Mouse (Mus musculus): ENCODE measurements at regions not wholly inside any gene's neighbourhood (a gene's known extent, or its start where the extent isn't known, plus 50 kb on each side); places are given as distances from the start of the nearest gene placed in this dataset.

DNA sequence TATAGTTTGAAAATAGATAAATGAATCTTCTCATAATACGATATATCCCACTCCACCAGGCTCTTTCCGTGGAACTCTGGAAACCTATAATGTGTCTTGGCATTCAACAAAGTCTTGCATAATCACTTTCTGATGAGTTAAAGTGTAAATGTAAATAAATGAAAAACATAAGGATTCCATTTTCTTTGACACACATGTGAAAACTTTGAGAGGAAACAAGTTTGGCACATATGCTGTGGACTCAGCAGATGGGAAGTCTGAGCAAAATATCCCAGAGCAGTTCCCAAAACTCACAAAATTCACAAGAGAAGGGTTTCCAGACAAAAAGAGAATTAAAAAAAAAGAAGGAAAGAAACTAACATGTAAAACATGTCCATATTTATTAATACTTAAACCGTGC, 645.3 kb upstream of the Adamts5 start:
- DNase-seq (ENCODE audit: low read depth, low spot score): no peak

DNA sequence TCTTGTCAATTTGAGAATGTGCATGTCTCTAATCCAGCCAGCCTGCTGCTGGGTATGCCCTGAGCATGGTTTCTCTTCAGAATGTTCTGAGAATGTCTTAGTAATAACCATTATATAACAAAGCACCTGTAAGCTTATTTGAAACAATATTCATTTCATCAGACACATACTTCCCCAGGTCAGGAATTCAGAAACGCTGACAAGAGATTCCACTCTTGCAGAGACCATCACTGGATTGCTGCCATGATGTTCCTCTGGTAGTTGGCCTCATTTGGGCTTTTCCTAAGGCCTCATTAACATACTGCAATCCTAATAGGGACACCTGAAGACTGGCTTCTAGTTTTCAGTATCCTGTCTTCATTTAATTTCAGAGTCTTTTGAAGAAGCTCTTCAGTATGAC, 642.5 kb upstream of the Adamts5 start:
- DNase-seq (ENCODE audit: low read depth, low spot score): no peak

DNA sequence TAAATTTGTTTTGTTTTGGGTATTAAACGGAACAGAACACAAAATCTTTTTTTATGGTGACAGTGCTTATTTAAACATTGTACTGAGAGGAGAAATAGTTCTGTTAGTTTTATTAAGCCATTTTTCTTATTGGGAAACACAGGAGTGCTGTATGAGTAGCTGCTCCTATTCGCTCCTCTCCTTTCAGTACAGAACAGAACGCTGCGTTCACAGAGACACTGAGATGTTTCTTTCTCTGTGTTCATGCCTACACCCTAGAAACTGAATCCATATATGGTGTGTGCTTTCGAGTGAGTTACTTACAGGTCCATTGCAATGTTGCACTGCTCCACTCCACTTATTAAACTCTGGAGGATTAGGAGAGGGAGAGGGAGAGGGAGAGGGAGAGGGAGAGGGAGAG, 634.9 kb upstream of the Adamts5 start:
- no peak for DNase-seq (ENCODE audit: low read depth, low spot score)

DNA sequence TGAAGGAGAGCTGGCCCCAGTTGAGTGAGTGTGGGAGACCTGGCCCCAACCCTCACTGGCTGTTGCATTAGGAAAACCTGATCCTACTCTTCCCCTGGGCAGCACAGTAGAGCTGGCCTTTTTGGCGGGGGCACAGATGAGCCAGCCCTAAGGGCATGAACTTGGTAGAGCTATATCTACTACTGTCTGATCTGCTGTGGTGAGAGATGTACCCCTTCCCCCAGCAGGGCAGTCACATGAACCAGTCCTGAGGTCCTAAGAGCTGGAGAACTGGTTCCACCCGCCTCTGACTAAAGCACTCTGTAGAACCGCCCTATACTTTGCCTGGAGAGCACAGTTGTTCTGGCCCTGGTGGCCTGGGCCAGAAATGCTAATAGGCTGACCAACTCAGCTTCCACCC, 622.5 kb upstream of the Adamts5 start:
- DNase-seq (ENCODE audit: low read depth, low spot score): no peak

DNA sequence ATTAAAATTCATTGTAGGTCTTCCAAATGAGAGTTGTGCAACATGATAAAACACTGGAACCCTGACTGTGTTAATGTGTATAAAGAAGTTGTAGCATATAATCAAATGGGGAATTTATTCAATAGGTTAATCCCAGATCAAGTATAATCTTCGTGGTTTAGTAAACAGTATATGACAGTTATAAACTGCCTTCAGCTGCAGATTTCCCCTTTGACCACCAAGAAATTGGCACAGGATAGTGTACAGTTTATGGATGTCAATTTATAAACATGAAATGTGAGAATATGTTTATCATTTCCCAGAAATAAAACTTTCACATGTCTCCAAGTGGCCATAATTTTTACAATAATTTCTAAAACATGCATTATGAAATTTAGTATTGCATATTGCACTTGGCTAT, 615.3 kb upstream of the Adamts5 start:
- no peak for DNase-seq (ENCODE audit: low read depth, low spot score)

DNA sequence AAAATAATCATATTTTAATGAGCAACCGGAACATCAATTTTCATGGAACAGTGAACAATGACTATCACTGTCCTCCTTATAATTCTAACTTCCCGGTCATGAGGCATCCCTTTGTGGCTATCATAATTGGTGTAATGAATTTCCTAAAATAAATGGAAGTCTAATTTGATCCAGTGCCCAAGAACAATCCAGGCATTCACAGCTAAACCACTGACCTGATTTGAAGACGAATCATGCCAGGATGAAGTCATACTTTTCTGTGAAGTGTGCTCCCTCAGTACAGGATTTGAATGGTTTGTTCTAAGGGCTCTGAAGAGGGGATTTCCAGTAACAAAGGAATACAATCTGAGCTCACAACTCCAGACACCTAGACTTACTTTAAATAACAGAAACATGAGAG, 614.5 kb upstream of the Adamts5 start:
- DNase-seq (ENCODE audit: low read depth, low spot score): peak; percentile 20

DNA sequence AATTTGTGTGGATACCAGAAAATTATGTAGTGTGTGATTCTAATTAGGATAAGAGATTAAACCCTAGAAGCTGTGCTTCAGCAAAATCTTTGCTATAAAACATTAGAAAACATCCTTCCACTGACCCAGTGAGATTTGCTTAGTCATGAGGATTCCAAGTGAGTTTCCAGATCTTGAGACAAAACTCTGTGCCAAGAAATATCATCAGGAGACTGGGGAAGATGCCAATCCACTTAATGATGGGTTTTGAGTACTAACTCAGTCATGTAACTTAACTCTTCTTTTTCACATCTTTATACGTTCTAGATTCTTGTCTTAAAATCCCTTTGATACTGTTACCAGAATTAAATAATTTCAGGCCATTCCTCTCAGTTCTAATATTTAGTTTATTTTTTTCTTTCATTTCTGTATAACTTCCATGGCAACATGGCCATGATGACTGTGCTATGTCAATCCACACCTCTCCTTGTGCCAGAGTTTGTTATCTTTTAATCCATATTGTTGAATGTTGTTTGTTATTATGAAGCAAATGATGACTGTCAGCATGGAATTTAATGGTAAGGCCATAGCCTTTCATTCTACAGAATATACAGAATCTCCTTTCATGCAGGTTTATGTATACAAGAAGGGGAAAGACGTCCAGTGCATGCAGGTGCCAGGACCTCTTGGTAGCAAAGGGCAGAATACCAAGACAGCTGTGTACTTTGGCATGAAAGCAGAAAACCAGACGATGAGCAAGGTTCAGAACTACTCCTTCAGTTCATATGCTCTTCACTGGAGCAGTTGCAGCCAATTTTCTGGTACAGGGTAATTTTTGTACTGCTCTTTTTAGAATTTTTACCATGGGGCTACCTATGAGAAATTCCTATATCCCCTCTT, 599.7 kb upstream of the Adamts5 start:
- DNase-seq (ENCODE audit: low read depth, low spot score): no peak

DNA sequence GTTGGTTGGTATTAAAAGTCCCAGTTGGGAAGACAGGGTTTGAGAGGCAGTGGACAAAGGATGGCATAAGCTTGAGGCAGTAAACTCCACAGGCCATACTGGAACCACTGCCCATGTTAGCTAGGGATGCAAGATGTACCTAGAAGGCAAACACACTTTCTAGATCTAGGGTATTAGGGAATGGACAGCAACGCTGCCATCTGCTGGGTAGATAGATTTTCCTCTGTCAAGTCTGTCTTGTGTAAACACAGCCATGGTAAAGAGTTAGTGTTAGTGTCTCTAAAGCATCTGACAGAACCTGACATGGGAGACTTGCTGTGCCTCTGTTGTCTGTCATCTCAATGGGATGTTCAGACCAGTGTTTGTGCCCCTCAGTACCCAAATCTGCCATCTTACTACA, 573.5 kb upstream of the Adamts5 start:
- no peak for DNase-seq (ENCODE audit: low read depth, low spot score)

DNA sequence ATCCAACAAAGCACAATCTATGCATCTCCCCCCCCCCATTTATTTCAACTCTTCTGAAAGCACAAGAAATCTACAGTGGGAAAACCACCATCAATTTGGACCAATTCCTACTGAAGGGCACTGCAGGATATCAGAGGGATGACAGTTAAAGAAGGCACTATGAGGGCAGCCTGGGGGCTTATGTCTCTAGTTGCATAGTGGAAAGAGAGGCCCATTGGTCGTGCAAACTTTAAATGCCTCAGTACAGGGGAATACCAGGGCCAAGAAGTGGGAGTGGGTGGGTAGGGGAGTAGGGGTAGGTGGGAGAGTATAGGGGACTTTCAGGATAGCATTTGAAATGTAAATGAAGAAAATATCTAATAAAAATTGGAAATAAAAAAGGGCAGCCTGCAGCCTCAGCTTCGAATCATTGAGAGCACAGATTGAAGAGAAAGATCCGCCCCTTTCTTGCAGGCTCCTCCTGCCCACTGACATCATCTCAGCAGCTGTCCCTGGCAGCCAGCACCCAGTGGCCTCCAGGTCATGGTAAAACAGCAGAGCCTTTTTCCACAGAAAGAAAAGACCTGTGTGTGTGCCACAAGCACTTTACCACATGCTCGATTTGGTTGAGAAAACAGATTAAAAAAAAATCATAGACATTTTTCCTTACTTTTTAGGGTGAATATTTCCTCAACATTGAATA, 571.6 kb upstream of the Adamts5 start:
- no peak for DNase-seq (ENCODE audit: low read depth, low spot score)

DNA sequence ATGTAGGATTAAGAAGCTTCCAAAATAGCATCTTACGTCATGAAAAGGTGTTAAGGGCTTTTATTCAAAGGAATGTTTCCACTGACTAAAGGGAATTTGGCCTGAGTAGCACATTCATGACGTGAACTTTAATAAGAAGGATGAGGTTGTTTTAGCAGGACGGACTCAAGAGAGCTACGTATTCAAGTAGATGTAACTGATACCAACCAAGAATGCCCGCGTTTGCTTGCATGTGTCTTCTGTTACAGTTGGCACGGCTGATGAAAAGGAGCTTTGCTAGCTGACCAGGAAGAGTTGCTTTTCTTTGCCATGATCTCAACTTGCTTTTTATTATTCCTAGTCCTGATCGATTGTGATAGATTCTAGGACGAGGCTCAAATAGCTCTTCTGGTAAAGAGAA, 559.4 kb upstream of the Adamts5 start:
- no peak for DNase-seq (ENCODE audit: low read depth, low spot score)

DNA sequence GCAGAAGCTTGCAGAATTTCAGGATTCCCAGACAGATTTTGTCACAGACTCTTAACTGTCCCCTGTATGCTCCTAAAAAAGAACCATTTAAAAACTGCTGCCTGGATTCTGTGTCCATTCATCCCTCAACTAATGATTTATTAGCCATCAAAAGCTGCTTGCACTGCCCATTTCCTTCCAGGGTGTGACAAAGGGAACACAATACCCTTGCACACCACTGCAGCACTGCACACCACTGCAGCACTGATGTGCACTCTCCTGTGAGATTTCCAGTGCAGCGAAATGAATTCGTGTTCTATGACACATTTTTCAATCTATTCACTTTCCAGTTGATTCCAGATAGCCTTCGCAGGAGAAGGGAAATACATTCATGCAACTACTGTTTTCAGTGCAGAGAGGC, 555.0 kb upstream of the Adamts5 start:
- no peak for DNase-seq (ENCODE audit: low read depth, low spot score)

DNA sequence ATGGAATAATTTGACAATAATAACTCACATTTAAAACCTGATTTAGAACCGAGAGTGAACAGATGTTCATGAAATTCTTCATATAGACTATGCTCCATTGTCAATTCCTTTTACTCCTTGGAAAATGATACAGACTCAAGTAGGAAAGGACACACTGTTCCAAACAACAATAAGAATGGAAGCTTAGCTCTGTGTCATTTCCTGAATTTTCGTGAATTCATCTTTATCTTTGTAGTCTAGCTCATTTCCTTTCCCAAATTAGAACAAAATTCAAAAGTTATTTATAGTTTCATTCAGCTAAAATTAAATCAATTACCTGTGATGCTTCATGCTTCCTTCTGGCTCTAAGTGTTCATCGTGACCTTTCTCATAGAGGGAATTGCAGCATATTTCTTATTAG, 553.2 kb upstream of the Adamts5 start:
- no peak for DNase-seq (ENCODE audit: low read depth, low spot score)

DNA sequence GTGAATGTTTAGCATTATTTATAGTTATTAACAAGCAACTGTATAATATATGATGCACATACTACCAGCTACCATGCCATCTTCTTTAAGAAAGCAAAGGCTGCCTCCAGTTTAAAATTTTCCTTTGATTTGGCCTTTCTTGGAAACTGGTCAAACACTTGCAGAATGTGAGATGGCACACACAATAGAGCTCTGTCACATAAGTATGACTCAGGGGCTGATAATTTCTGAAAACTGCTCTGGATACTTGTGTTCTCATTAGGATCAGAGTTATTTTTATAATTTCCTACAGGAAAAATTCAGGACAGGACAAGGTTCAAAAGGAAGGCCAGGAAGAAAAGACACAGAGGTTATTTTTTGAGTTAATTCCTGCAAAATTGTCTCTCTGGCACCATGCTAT, 552.4 kb upstream of the Adamts5 start:
- no peak for DNase-seq (ENCODE audit: low read depth, low spot score)

DNA sequence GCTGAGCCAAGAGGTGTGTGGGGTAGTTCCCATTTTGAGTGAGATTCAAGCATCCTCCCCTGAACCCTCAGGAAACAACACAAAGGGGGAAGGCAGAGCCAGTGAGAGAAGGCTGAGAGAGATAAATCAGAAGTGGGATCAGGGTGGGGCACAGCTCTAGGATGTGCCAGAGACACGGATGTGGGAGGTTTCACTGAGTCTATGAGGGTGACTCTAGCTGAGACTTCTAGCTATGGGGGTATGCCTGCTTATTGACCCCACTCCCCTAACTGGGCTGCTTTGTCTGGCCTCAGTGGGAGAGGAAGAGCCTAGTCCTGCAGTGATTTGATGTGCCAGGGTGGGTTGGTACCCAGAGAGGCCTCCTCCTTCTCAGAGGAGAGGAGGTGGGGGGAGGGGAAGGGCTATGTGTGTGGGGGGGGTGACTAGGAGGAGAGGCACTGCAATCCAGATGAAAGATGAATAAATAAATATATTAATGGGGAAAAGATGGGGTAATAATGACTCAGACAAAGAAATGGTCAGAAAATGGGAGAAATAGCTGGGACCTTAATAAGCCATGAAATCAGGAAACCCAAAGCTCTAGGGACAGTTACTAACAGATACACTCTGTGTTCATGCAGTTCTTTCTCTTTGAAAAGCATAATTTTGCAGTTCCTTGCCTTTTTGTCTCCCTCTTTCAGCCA, 547.0 kb upstream of the Adamts5 start:
- DNase-seq (ENCODE audit: low read depth, low spot score): no peak

DNA sequence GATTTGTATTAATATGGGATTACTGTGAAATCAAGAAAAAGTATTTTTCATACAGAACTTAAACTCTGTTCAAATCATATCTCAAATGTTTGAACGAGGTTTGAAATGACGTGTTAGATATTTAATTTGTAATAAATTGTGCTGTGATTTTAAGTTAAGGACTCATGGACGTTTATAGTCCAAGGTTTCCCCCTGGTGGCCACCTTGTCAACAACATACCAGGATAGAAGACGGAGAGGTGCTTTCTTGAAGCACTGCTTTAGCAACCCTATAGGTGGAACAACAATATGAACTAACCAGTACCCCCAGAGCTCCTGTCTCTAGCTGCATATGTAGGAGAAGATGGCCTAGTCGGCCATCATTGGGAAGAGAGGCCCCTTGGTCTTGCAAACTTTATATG, 517.8 kb upstream of the Adamts5 start:
- peak; percentile 29 for DNase-seq (ENCODE audit: low read depth, low spot score)

DNA sequence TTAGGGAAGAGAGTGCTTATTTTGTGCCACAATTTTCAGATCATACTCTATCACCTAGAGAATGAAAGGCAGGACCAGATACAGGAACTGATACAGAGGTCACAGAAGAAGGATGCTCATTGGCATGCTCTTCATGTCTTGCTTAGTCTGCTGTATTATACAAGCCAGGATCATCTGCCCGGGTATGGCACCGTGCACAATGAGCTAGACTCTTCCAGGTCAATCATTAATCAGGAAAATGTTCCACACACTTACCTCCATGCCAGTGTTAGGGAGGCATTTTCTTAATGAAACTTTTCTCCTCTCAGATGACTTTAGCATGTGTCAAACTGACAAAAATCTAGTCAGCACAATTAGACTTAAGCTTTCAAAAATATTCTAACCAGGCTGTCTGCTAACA, 502.7 kb upstream of the Adamts5 start:
- DNase-seq (ENCODE audit: low read depth, low spot score): no peak

DNA sequence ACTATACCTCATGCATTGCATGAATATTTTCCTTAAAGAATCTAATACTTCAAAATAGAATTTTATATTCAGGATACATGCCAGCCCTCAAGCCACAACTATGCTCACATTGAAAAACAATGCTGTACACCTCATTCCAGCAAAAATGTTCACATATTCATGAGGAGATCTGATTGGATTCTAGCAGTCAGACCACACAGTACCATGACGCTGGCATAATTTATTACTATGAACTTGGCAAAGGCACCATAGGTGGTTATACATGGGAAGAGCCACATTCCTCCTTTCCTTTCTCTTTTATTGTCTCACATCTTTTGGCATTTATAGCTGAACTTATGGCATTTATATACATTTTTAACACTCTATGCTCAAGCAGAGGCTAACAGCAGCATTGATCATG, 499.8 kb upstream of the Adamts5 start:
- no peak for DNase-seq (ENCODE audit: low read depth, low spot score)

DNA sequence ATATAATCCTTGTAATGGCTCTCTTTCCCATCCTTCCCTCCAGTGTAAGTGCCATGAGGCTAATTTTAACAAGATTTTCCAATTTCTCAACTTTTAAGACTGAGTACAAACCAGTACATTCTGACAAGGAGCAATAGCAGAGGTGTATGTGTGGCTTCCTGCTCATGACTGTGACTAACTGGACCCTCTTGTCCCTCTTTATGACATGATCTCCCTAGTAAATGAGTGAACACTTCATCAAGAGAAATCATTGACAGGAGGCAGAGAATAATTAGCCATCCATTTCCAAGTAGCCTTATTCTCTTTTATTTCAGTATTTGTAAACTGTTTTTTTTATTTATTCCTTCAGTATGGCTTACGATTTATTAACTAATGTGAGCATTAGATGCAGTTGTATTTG, 497.7 kb upstream of the Adamts5 start:
- DNase-seq (ENCODE audit: low read depth, low spot score): no peak

DNA sequence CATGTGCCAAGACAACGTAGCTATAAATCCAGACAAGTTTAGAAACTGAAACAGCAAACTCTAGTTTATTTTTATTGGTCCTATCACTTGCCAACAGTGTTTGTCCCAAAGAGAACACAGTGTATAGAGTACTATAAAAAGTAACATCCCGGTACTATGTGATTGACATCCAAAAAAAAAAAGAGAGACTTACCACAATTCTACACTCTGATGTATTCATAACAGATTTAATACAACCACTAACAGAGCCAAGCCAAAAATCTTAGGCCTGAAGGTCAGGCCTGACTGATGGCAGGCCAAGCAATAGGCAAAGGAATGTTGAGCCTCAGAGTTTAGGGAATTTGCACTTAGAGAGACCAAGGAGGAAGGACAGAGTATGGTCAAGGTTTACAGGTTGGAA, 495.9 kb upstream of the Adamts5 start:
- no peak for DNase-seq (ENCODE audit: low read depth, low spot score)

DNA sequence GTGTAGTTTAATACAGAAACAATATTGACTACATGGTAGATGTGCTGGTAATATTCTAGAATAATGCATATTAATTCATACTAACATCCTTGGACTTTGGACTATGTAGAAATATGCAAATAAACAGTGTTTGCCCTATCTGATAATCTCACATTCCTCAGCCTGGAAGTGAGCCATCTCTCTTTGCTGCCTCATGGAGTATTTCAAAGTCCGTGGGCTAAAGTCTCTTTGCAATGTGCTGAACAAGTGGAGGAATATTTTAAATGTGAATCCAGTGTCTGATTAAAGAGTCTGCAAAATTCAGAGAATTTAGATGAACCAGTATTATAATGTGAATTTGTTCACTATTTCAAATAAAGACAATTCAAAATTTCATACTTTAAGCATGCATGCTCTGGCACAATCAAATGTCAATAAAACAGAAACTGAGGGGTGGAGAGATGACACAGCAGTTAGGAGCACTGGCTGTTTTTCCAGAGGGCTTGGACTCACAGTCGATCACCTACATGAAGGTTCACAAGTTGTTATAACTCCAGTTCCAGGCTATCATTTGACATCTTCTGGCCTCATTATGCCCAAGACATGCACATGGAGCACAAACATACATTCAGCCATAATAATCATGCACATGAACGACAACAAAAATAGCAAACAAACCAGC, 487.6 kb upstream of the Adamts5 start:
- no peak for DNase-seq (ENCODE audit: low read depth, low spot score)

DNA sequence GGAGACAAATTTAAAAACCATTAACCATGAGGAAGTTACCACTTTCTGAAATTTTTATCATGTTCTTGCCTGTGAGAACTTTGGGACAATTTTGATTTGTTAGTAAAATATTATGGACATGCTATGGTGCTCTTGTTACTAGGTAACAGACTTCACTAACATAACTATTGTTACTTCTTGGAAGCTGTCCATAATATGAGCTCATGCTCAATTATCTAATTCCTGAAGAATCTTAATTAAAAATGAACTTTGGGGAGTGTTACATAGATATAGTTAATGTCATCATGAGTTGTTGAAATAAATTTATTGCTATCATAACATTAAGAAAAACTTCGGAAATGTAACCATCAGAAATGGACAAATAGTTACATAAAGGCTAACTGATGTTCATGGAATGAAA, 486.5 kb upstream of the Adamts5 start:
- peak; percentile 16 for DNase-seq (ENCODE audit: low read depth, low spot score)

DNA sequence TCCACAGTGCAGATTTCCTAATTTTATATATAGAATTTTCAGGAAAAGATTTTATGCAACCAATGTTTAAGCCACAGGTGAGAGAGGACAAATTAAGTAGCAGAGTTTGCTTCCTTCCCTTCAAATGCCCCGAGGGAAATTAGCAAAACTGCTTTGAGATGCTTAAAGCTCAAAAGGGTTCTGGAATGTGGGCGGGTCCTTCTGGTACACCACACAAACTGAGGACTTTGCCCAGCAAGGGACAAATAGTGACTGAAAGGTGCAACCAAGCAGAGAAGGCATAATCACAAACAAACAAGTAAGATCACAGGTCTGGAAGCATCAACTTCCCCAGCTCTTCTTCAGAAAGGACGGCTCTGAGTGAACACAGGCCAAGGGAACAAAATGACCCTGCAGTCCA, 476.4 kb upstream of the Adamts5 start:
- DNase-seq (ENCODE audit: low read depth, low spot score): no peak
